Mouse (Mus musculus): ENCODE results near the gene Fam43b. TPM values are rescaled to one million over a fixed set of nuclear protein-coding genes. Genes with fewer than 3 reads are reported as not detected.

Fam43b gene
- total and polyA plus RNA-seq, 3 experiments = not detected

DNA sequence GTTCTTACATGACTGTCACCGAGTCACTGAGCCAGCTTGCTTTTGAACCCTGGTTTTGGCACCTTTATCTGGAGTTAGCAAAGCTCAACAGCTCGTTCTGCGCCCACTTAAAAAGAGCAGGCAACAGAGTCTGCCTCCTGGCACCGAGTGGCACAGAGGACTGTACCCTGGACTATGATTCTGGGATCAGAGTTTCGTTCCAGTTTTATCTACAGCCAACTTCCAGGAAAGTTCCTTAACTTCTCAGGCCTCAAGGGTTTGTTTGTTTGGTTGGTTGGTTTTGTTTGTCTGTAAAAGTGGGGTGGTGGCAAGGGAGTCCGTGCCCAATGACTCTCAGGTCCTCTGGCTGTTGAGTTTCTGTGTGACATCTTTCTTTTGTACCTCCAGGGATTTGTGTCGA, 47.6 kb downstream of the Fam43b start:
- H3K4me3 ChIP-seq (replicated peaks in 1 of 3; ENCODE audit: low read depth in 2 of 3, low read length in 2 of 3, poor library complexity in 1 of 3) = no peak overlapping the region
- DNase-seq (ENCODE audit: extremely low read depth) = no peak
- TF ChIP-seq TBP (conservative IDR thresholded peaks at IDR 0.05; ENCODE audit: low read depth, low read length) (no peak), CHD1 (IDR thresholded peaks at IDR 0.05; ENCODE audit: low read depth, low read length) (no peak), POLR2AphosphoS2 (IDR thresholded peaks at IDR 0.05; ENCODE audit: low read depth, low read length) (no peak), E2F4 (IDR thresholded peaks at IDR 0.05; ENCODE audit: insufficient replicate concordance, low read depth, low read length) (no peak), IRF4 (IDR thresholded peaks at IDR 0.05; ENCODE audit: low read depth, low read length) (no peak), RCOR1 (conservative IDR thresholded peaks at IDR 0.05; ENCODE audit: low read depth, low read length) (no peak), MAFK (IDR thresholded peaks at IDR 0.05; ENCODE audit: insufficient replicate concordance, low read length) (no peak), MXI1 (IDR thresholded peaks at IDR 0.05; ENCODE audit: low read depth, low read length) (no peak)
- H3K4me2 ChIP-seq (ENCODE audit: insufficient read depth, low read depth, poor library complexity, severe bottlenecking) = no peak overlapping the region
- dilution Hi-C loops (cut with MboI; ENCODE audit: extremely low pct_ligation_motif_present, extremely low pct_unique_long_range_greater_than_20kb, low sequenced_read_pairs) = no loop called here
- no peaks in the 10 kb centered on the region for H3K4me1 ChIP-seq (ENCODE audit: control insufficient read depth in 1 of 2, insufficient read depth in 2 of 2)
- H3K79me2 ChIP-seq (replicated peaks; ENCODE audit: control insufficient read depth, extremely low read depth, insufficient read depth, poor library complexity, severe bottlenecking) = no peaks in the 10 kb centered on the region
- H3K36me3 ChIP-seq (replicated peaks in 1 of 2; ENCODE audit: control insufficient read depth in 1 of 2, insufficient read depth in 1 of 2, low read length in 1 of 2) = no peaks in the 10 kb centered on the region
- H3K27ac ChIP-seq (ENCODE audit: insufficient read depth, low read depth) = no peak overlapping the region
- H3K9ac ChIP-seq (ENCODE audit: insufficient read depth, low read depth) = no peak overlapping the region
- in situ Hi-C loops (cut with MboI; ENCODE audit: low pct_ligation_motif_present, low pct_unique_long_range_greater_than_20kb, low sequenced_read_pairs) = no loop called here
- peaks cover 11% of the 10 kb centered on the region for H3K9me3 ChIP-seq (replicated peaks; ENCODE audit: low read length)
- peaks cover 93% of the 10 kb centered on the region for H3K27me3 ChIP-seq (replicated peaks)

DNA sequence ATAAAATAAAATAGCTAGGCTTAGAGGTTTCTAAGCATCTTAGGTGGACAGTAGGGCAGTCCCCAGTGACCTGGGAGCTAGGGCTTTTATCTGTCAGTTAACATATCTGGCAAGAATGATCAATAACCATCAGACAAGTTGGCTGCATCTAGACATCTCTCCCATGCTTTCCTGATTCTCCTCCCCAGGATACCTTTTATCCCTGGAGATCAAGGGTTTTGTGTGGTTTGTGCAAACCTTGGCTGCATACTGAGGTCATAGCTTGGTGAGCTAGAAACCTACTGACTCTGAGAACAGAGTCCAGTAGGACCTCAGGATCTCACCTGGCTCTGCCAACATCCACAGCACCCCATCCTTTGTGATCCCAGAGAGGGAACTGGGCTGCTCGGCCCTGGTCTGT, 49.0 kb downstream of the Fam43b start:
- dilution Hi-C loops (cut with MboI; ENCODE audit: extremely low pct_ligation_motif_present, extremely low pct_unique_long_range_greater_than_20kb, low sequenced_read_pairs) = no loop called here
- H3K4me3 ChIP-seq (replicated peaks in 1 of 3; ENCODE audit: low read depth in 2 of 3, low read length in 2 of 3, poor library complexity in 1 of 3) = no peak overlapping the region
- no peak overlapping the region for H3K4me2 ChIP-seq (ENCODE audit: insufficient read depth, low read depth, poor library complexity, severe bottlenecking)
- peaks cover 93% of the 10 kb centered on the region for H3K27me3 ChIP-seq (replicated peaks)
- no peaks in the 10 kb centered on the region for H3K79me2 ChIP-seq (replicated peaks; ENCODE audit: control insufficient read depth, extremely low read depth, insufficient read depth, poor library complexity, severe bottlenecking)
- no peak for TF ChIP-seq USF2 (conservative IDR thresholded peaks at IDR 0.05; ENCODE audit: low read depth, low read length)
- TF ChIP-seq MAX (IDR thresholded peaks at IDR 0.05; ENCODE audit: low read length) = no peak
- TF ChIP-seq SMC3 (IDR thresholded peaks at IDR 0.05; ENCODE audit: low read depth, low read length) = no peak
- no peak for TF ChIP-seq MEF2A (IDR thresholded peaks at IDR 0.05; ENCODE audit: borderline replicate concordance, low read depth, low read length)
- TF ChIP-seq CHD1 (IDR thresholded peaks at IDR 0.05; ENCODE audit: low read depth, low read length) = no peak
- TF ChIP-seq IRF4 (IDR thresholded peaks at IDR 0.05; ENCODE audit: low read depth, low read length) = no peak
- no peak for TF ChIP-seq ZC3H11A (IDR thresholded peaks at IDR 0.05; ENCODE audit: low read depth, low read length)
- TF ChIP-seq MAFK (IDR thresholded peaks at IDR 0.05; ENCODE audit: insufficient replicate concordance, low read length) = no peak
- TF ChIP-seq JUN (IDR thresholded peaks at IDR 0.05; ENCODE audit: insufficient read depth, low read depth, low read length) = no peak
- TF ChIP-seq SIN3A (IDR thresholded peaks at IDR 0.05; ENCODE audit: low read length) = no peak
- TF ChIP-seq NELFE (IDR thresholded peaks at IDR 0.05; ENCODE audit: low read depth, low read length) = no peak
- TF ChIP-seq PAX5 (IDR thresholded peaks at IDR 0.05; ENCODE audit: low read length) = no peak
- TF ChIP-seq BHLHE40 (IDR thresholded peaks at IDR 0.05; ENCODE audit: low read depth, low read length) = no peak
- no peak for TF ChIP-seq MAZ (IDR thresholded peaks at IDR 0.05; ENCODE audit: low read depth, low read length)
- TF ChIP-seq NRF1 (IDR thresholded peaks at IDR 0.05; ENCODE audit: low read depth, low read length) = no peak
- TF ChIP-seq HCFC1 (IDR thresholded peaks at IDR 0.05; ENCODE audit: low read depth, low read length) = no peak
- TF ChIP-seq POLR2A (IDR thresholded peaks at IDR 0.05; ENCODE audit: low read depth, low read length) = no peak
- no peak for TF ChIP-seq EP300 (IDR thresholded peaks at IDR 0.05; ENCODE audit: low read length)
- TF ChIP-seq USF1 (IDR thresholded peaks at IDR 0.05; ENCODE audit: low read depth, low read length) = no peak
- no peak for TF ChIP-seq RAD21 (IDR thresholded peaks at IDR 0.05; ENCODE audit: low read depth, low read length)
- in situ Hi-C loops (cut with MboI; ENCODE audit: low pct_ligation_motif_present, low pct_unique_long_range_greater_than_20kb, low sequenced_read_pairs) = no loop called here
- no peak overlapping the region for H3K9ac ChIP-seq (ENCODE audit: insufficient read depth, low read depth)
- DNase-seq (ENCODE audit: extremely low read depth) = no peak
- no peak overlapping the region for H3K27ac ChIP-seq (ENCODE audit: insufficient read depth, low read depth)
- H3K4me1 ChIP-seq (ENCODE audit: control insufficient read depth in 1 of 2, insufficient read depth in 2 of 2) = no peaks in the 10 kb centered on the region
- H3K36me3 ChIP-seq (replicated peaks in 1 of 2; ENCODE audit: control insufficient read depth in 1 of 2, insufficient read depth in 1 of 2, low read length in 1 of 2) = no peaks in the 10 kb centered on the region
- peaks cover 11% of the 10 kb centered on the region for H3K9me3 ChIP-seq (replicated peaks; ENCODE audit: low read length)

Measured in CH12.LX (cell line).